Mouse (Mus musculus) mouse trophoblast stem cell (cell line): ENCODE results near the gene Lancl1.

Experiments used
- in situ Hi-C, 2 experiments: fragments of 300-500 bp; cut with MseI, MboI; formaldehyde crosslinking; loops; 2 replicates in 1 of 2; 3 replicates in 1 of 2; pipeline ENCODE4 v1.15.1; 2025

The Lancl1 gene

GRCm38 (mm10) chr1:67038246-67038987 is at the start of gene Lancl1:
Lancl1 (minus strand) TSS chr1:67038872.
- in situ Hi-C loops = no loop called here

DNA sequence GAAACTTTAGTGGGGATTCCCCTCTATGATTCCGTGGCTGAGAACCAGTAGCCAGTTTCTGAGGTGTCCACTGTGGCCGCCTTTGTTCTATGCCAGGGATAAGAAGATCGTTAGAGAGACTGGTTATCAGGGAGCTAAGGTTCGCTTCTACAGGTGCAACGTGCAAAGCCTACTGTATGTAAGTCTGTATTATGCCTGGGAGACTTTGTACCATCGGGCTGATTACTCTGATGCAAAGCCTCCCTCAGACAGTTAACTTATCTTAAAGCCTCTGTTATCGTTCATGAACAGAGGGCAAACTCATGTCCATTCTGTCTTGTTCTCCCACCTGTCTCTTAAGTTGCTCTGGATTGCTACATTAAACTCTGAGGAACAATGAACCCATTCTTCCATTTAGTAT is 40.5 kb upstream of the Lancl1 start:
- in situ Hi-C loops = no loop called here

DNA sequence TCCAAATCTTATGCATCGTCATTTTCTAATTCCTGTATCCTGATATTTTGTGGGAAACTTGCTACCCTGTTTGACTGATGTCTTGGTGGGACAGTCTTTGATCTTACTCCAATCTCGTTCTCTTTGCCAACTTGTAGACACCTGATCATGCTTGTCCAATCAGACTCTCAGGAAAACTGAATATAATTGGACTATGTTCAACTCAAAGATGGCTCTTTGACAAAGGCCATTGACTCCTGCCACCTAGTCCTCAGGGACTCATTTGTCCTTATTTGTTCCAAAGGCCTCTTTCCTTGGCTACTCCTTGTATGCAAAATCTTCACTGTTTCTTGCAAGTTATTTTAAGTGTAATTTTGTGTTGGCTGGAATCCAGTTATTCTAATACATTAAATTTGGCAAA is 40.0 kb upstream of the Lancl1 start:
- in situ Hi-C loops = no loop called here

DNA sequence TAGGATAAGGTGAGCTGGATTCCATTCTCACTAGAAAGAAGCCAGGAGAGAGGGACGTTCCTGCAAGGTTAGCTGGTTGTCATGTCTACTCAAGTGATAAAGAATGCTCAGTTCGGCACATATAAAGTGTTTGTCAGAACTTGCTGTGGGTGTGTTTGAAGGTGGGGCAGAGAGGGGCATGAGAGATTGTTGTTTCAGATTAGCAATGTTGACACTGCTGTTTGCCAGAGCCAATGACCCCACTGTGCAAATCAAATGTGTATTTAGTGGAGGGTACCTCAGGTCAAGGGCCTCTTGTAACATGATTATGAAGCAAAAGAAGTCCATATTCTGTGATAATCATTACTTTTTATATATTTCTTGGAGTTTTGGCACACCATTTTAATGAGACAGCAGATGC is 39.1 kb upstream of the Lancl1 start:
- in situ Hi-C loops = no loop called here

DNA sequence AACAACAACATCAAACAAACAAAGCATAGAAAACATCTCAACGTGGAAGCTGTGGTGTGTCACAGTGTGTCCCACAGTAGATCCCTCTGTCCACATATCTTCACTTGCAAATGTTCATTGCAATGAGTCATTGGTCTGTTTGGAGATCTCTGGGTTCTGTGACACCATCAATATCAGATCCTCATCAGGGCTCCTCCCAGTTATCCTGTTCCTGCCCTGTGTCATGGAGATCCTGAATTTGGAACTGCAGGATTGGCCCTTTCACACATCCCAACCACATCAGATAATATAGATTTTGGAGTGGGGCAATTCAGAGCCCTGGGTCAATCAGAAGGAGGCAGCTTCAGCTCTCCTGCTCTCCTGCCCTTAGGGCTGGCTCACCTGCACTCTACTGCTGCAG is 28.9 kb upstream of the Lancl1 start:
- in situ Hi-C loops = no loop called here

DNA sequence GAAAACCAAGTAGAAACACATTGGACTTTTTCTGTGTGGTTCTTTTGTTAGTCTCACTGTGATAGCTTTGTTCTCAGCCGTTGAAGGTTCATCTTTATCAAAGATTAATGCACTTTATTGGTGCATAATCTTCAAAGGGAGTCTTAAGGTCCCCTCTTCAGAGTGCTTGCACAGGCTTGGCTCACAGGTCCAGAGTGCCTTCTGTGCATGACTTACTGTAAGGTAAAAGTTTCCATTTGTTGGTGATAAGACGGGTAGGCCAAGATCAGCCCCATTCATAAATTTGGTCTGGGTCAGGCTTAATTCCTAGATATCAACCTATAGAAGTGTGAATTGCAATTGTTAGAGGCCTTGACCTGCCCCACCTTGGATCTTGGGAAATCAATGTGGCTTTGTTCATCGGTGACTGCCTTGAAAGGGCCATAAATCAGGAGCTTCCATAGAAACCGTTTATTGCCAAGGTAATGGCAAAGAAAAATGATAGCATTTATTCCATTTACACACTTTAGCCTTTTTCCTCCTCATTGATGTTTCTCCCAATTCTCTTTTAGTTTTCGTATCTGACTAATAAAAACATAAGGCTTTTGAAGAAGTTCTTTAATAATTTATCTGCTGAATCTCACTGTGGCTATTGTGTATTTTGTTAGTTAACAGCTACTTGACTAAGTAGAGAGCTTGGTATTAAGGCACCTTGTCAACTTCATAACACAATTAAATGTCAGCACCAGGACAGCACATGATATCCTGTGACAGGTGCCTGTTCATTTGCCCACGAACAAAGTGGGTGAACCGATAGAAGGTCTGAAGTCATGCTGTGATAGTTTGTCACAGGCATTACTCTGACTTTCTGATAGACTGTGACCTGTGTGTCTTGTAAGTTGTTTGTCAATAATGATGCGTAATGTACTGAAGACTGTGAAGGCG is 26.9 kb upstream of the Lancl1 start:
- in situ Hi-C loops = no loop called here

DNA sequence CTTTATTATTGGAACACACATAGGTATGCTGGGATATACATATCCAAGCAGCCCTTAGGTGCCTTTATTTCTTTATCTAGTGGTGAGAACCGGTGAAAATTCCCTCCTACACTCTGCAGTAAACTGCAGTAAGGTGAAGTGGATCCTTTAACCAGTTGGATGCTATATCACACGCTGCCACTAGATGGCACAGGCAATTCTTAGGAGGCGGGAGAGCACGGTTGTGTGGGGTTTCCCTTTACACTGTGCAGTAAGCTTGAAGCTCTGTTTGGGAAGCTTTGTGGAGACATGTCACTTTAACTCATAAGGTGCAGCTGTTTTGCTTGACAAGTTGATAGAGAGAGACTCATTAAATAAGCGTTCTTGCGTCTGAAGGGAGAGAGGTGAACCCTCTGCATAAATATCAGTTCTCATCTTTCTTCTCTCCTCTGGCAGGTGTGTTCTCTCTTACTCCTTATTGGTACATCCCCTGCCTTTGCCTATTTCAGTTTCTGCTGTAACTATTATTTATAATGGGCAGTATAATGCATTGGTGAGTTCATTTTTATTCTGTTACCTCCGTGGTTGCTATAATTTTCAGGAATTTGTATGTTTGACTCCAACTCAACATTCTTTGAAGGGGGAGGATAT is 22.9 kb upstream of the Lancl1 start:
- in situ Hi-C loops = no loop called here

- in situ Hi-C loops = no loop called here
Measured at GRCm38 (mm10) chr1:67055816-67056215, 17.1 kb upstream of the Lancl1 start.

GRCm38 (mm10) chr1:67052721-67053120 is 14.0 kb upstream of the Lancl1 start:
- in situ Hi-C loops = no loop called here

- in situ Hi-C loops = no loop called here
Measured at GRCm38 (mm10) chr1:67049600-67049999, 10.9 kb upstream of the Lancl1 start.

- in situ Hi-C loops = no loop called here
Measured at GRCm38 (mm10) chr1:67048696-67049095, 10.0 kb upstream of the Lancl1 start.

DNA sequence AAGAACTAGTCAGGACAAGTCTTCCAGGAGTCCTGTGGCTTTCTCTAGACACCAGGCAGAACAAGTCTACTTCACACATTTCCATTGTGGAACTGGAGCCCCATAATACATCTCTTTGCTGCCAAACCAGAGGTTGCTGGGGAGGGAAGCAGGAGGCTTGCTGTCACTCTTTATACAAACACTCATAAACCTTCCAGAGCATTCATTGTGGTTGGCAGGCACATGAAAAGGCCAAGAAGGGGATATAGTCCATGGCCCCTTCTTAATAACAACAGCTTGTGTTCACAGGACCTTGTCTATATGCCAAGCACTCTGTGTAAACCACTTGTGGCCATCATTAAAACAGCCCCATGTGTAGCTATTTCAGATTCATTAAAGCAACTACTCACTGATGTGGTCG is 6.4 kb upstream of the Lancl1 start:
- in situ Hi-C loops = no loop called here

DNA sequence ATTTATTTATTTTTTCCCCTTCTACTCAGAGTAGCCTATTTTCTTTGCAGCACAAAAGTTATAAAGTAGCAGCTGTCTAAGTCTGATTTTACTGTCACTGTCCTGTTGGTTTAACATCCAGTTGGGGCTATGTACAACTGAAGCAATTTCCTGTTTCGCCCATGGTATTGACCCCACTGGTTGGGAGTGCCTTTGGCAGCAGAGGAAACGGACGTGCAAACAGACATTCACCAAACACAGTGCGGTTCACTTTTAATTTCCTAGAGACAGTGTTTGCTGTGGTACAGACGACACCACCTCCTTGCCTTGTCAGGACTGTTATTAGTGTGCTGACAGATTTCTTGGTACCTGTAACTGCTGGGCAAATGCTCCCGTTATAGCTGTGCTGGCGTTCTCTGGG is 3.9 kb upstream of the Lancl1 start:
- in situ Hi-C loops = no loop called here

GRCm38 (mm10) chr1:67039083-67039482 is 411 bp upstream of the Lancl1 start:
- in situ Hi-C loops = no loop called here

- in situ Hi-C loops = no loop called here
Measured at GRCm38 (mm10) chr1:67037198-67037597, 1.5 kb downstream of the Lancl1 start.

DNA sequence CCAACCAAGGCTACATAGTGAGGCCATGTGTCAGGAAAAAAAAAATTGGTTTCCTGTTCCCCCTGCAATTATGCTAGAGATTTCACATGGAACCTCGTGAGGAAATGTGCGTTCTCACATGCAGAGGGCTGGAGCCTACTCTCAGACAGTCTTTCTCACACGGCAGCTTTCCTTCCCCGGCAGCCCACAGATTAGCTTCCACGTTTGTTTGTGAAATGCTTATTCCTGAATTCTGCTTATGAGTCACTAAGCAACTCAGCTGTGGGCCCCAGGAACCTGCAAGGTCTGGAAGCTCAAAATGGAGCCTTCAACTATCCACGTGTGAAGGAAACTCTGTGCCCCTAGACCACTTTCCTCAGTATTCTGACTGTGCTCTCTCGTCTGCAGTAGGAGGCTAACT is 5.4 kb downstream of the Lancl1 start:
- in situ Hi-C loops = no loop called here

DNA sequence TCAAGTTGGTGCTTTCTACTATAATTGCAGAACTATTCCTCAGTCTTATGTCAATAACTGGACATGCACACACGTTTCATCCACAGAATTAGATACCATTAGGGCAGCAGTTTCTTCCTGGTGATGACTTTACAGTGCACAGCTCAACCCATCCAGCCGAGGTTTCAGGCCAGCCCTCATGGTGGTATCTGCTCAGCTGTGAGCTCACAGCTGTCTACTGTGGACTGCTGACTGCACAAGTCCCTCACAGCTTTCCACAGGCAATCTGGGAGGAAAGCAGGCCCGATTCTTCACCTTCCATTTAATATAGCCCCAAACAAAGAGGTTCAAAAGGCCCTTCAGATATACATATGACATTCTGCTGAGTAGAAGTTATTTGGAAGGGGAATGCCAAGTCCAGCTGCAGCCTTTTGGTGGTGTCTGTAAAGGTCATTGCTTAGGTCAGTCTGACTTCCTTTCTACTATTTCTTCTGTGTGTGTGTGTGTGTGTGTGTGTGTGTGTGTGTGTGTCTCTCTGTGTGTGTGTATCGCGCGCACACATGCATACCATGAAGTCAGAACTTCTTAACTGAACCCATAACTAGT is 11.7 kb downstream of the Lancl1 start:
- in situ Hi-C loops = no loop called here

DNA sequence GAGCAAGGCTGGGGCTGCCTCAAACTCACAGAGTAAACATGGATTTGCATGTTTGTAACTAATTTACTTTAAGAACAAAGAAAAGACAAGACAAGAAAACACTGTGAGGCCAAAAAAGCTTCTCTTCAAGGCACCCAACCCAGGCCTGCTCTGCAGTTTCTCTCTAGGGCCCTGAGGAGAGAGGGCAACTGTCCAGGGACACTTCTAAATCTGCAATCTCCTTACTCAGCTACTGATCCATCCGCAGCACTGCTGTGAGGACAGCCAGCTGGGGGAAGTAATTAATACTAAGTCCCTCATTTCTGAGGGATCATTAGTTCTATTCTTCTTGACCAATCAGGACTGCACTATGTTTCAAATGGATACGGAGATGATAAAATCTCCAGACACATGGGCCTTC is 12.5 kb downstream of the Lancl1 start:
- in situ Hi-C loops = no loop called here

- in situ Hi-C loops = no loop called here
Measured at GRCm38 (mm10) chr1:67022767-67023166, 15.9 kb downstream of the Lancl1 start.

DNA sequence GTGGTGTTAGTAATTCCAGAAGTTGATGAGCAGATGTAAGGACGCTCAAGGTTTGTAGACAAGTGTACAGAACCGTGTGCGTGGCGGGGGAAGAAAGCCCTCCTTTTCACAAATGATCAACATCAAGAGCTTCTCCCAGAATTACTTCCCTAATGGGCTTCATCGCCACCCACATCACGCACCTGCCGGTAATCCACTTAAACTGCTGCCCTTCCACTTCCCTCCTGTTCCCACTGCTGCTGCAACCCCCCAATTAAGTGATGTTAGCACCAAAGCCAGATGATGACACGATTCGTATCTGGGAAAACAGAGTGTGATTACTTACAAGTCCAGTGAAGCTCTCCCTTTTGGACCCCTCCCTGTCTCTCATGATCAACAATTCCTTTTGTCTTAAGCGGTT is 16.6 kb downstream of the Lancl1 start:
- in situ Hi-C loops = no loop called here

DNA sequence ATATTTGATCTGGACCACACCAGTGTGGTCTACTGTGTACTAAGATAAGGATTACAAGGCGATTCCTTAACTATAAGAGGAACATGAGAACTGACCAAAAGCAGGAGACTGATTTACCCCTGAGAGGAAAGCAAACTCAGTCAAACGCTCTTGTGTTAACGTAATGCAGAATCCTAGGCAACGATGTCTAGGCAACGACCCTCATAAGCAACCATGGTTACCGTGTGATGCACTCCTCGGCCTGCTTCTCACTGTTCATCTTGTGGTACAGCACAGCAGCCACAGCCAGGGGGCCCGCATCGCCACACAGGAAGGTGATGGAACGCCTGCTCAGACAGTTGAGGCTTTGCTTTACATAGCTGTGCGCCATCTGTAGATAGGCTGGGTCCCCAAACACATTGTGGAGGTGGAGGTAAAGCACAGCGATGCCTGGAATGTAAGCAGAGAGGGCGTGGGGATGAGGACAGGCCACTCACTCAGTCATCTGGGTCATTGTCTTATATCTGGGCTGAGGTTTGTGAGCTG is 18.0 kb downstream of the Lancl1 start:
- in situ Hi-C loops = no loop called here
